Mouse (Mus musculus) frontal cortex, postnatal 25 days (tissue): Measurements from ENCODE around the gene Irf8.
A peak's percentile ranks its signal among the peaks of the same experiment; 100 is the strongest.
"Not testable (repeated sequence)": the region's sequence is repeated elsewhere in the genome, so short reads cannot be mapped to it uniquely, and the experiment has no call there.

Source experiments
- DNase-seq, 2 experiments: peaks; one replicate each; pipeline ENCODE4 v3.0.0; 2022; ENCODE audit warnings: low spot score in 2 of 2

Irf8 gene

GRCm38 (mm10) chr8:120719586-120720236 is 16.4 kb upstream of the Irf8 start:
- no peak for DNase-seq

DNA sequence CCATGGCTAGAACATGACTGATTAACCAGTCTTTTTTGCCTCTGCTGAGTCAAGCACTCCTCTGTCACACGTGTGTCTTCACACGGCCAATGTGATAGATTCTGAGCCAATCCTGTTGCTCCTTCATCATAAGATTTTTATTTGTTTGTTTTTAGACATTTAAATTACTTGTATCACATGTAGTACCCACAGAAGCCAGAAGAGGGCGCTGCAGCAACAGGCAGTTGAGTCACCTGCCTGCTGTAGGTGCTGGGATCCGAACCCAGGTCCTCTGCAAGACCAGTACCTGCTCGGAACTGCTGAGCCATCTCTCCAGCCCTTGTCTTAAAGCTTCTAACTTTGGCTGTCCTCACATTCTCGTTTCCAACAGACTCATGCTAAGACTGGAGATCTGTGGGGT is 13.1 kb upstream of the Irf8 start:
- no peak for DNase-seq

- DNase-seq: not testable (repeated sequence)
Observed at GRCm38 (mm10) chr8:120724096-120724495, 12.1 kb upstream of the Irf8 start.

GRCm38 (mm10) chr8:120724816-120725575 is 11.2 kb upstream of the Irf8 start:
- DNase-seq: no peak

DNA sequence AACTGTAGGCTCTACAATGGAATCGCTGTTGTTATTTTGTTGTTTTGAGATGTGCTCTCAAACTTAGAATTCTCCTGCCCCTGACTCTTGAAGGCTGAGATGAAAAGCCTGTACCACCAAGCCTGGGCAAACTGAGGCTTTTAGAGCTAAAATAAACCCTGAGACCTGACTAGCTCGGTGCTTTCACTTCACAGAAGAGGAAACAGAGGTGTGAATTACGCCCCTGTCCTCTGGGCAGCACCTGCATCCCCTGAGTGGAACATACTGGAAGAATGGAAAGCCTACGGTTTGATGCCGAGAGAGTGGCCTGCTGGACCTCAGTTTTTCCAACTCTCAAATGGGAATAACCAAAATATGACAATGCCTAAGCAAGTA is 10.6 kb upstream of the Irf8 start:
- no peak for DNase-seq

GRCm38 (mm10) chr8:120726051-120726450 is 10.1 kb upstream of the Irf8 start:
- no peak for DNase-seq

DNA sequence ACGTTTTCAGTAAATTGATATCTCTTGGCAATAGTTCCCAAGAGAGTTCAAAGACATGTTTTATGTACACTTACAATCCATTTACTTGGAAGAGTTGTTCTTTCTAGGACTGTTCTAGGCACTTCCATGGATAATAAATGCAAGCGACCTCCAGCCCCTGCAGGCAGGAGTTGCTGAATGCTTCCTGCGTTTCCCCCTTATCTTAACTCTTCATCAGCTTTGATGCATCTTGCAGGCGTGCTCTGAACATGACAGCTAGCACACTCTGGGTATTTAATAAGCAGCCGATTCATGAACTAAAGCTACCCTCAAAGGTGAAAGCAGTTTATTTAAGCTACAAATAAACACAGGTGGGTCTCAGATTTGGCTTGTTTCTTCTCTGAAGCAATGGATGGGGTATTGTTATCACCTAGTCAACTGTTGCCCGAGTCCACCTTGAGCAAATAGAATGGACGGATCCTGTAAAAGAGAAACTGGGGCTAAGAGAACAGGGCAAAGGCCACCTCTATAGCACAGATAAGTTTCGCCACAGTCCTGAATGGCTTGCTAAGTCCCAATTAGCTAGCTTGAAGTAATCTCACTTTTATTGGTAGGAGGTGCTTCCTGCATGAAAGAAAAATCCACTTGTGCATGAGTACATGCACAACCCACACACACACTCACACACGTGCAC is 7.5 kb upstream of the Irf8 start:
- DNase-seq: no peak

DNA sequence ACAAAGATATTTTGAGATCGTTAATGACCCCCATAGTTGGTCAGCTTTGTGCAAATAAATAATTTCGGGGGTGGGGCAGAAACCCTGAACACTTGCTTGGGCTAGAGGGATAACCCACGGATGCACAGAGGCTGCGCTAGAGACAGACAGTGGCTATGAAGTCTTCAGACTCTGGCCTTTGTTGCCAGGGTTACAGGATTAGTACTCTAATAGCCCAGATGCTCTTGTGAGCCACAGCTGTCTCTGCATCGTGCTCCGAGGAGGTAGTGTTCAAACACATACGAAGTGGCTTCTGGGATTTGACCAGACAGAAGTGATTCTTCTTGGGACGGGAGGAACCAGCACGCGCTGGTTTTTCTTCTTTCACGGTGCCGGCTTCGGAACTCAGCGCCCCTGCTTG is 4.6 kb upstream of the Irf8 start:
- no peak for DNase-seq

DNA sequence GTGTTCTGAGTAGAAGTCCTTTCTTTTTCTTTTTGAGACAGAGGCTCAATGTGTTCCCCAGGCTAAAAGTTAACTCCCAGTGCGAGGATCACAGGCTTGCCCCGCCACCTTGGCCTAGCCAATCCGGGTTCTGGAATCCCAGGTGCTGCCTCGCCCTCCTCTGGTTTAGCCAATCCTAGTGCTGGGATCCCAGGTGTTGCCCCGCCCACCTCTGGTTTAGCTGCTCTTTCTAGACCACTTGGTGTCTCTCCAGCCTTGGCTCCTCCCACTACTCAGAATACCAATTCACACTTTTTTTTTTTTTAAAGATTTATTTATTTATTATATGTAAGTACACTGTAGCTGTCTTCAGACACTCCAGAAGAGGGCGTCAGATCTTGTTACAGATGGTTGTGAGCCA is 4.1 kb upstream of the Irf8 start:
- no peak for DNase-seq

- DNase-seq: peak in 1 of 2 experiments; percentile 12
Observed at GRCm38 (mm10) chr8:120736486-120736885, 328 bp downstream of the Irf8 start.

DNA sequence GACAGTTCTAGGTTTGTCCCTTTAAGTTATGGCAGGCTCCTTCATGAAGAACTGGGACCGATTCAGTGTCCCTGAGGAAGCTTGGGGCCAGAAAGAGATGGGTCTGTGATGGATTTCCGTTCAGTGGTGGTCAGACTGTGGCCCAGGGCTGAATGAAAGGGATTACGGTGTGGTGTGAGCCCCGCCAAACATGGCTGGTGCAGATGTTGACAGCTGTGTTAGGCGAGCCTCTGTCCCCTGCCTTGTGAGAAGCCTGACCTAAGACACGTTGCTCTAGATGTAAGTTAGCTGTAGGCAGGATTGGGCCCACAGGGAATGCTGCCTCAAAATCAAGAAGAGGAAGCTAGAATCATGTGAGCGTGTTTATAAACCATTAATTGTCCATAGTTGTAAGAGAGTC is 1.0 kb downstream of the Irf8 start:
- no peak for DNase-seq

DNA sequence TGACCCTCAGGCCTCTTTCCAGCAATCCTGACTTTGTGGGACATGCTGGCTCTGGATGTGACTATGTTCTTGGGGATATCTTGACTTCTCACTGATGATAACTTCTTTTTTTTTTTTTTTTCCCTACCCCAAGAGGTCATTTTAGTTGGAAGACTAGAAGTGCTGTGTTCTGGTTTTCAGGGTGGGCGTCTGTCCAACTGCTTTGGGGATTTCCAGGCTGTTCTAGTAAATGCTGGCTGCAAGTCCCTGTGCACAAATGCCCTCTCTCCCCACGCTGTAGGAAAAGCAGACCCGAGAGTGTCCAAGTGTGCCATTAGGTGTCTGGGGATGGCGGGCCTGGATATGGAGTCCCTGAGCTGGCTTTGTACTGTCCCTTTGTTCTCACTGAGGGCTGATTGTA is 2.6 kb downstream of the Irf8 start:
- no peak for DNase-seq

DNA sequence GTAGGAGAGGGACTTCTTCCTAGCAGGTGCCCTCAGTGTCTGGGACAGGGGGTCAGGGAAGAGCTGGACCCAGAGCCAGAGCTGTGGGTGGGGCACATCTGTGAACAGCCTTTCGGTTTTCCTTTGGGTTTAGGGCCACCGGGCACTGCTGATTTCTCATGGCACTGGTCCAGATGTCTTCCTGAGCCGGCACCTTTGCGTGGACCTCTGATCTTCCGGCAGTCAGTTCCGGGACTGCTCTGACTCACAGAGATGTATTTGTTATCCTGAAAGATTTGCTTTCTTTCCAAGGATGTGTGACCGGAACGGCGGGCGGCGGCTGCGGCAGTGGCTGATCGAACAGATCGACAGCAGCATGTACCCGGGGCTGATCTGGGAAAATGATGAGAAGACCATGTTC is 3.4 kb downstream of the Irf8 start:
- DNase-seq: no peak

DNA sequence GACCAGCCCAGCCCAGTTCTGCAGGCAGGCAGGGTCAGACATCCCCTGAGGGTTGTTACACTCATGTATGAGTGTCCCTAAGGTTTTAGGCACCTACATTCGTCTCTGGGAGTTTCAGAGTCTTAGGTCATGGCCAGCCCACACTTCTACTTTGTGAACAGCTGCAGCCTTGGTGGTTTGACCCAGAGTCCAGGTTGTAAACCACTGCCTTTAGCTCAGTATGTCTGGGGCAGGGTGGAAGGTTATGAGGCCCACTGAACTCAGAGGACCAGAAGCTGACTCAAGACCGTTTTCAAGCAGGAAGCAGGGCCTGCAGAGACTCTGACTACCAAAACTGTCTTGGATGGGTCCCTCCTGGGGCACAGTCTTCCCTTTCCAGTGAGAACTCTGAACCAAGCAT is 4.4 kb downstream of the Irf8 start:
- DNase-seq: no peak

- DNase-seq: no peak
Observed at GRCm38 (mm10) chr8:120741001-120741400, 4.8 kb downstream of the Irf8 start.

GRCm38 (mm10) chr8:120741815-120742530 is 5.8 kb downstream of the Irf8 start:
- DNase-seq: no peak

DNA sequence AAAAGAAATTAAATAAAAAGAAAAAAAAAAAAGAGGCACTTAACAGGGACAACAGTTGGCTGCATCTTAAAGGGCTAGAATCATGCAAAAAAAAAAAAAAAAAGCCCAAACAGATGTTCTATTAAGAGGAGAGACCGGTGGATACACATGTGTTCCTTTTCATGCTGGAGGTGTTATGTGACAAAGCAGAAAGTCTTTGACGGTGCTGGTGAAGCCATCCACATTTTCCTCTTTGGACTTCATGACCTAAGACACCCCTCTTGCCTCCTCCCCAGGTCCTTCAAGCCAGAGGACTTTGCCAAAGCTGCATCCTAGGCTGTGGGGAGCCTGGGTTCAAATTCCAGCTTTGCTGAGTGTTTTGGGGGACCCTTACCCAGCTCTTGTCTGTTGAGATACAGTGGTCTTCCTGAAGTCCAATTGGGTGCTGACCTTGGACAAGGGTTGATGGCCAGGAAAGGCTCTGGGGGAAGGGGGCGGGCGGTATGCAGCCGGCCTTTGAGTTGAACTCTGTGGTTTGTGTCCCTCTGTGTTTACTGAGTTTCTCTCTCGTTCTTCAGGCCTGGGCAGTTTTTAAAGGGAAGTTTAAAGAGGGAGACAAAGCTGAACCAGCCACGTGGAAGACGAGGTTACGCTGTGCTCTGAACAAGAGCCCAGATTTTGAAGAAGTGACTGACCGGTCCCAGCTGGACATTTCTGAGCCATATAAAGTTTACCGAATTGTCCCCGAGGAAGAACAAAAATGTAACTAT is 7.2 kb downstream of the Irf8 start:
- DNase-seq: no peak

GRCm38 (mm10) chr8:120743898-120744290 is 7.7 kb downstream of the Irf8 start:
- no peak for DNase-seq

- DNase-seq: no peak
Observed at GRCm38 (mm10) chr8:120744448-120744847, 8.3 kb downstream of the Irf8 start.

DNA sequence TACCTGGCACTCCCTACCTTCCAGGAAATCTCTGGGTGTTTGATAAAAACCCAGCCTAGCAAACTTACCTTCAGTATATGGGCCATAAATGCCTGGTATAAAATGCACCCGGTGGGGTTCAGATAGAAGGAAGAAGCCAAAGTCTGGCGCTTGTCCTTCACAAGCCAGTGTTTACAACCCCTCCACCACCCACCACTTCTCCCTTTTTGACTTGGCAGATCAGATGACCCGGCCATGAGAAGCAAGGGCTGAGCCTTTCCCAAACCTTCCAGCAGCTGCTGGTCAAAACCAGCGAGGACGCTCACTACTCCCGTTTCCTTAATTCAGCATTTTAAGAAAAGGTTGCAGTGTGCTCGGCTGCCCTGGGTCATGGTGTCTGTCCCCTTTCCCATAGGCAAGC is 9.1 kb downstream of the Irf8 start:
- no peak for DNase-seq

DNA sequence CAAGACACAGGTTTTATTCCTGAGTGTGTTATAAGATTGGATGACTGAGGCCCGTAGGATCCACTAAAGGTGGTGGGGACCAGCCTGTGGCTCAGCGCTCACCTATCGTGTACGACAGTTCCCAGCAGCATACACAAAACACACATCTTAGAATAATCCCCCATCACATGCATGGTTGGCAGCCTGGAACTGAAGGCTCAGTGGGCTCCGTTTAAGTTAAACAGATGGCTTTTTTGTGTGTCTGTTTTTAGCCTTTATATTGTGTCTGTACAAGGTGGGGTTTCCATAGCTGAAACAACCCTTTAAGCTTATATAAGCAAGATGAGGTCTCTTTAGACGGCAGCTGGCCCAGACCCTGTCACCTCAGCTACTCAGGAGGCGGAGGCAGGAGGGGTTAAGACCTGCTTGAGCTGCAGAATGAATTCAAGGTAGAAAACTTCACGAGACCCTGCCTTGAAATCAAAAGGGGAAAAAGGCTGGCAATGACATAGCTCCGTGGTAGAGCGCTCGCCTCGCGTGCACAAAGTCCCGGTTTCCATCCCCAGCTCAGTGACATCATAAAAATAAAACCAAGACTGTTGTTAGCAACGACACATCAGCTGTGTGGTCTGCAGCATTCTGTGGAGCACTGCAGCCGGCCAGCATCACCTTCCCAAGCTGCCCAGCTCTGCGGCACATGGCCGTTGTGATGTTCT is 10.0 kb downstream of the Irf8 start:
- DNase-seq: no peak
